Mouse (Mus musculus): Measurements from ENCODE around the gene Elmo1. TPM values are rescaled to one million over a fixed set of nuclear protein-coding genes. Genes with fewer than 3 reads are reported as not detected.

The Elmo1 gene
- polyA plus RNA-seq, 1 experiment from 2014 or later, result 13.8 TPM

DNA sequence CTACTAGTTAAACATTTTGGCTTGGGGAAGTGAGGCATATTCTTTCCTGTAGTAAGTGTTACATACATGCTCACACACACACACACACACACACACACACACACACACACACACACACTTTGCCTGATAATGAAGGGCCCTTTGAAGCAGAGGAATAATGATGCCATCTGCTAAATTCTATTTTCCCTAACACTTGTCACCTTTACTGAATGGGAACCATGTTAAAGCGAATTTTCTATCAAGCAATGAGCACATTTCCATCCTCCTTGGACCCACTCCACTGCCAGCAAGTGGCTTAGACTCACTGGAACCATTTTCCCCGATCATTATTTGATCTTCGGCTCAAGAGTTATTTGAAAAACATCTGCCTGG lies 8.2 kb downstream of the Elmo1 start:
- no peaks in the 10 kb centered on the region for H3K9me3 ChIP-seq (replicated peaks)
- no peak for DNase-seq (ENCODE audit: low spot score)
- no peaks in the 10 kb centered on the region for H3K36me3 ChIP-seq
- 0 out of 2 replicates have a peak, but pooled peaks cover 1% of the 10 kb centered on the region for H3K27me3 ChIP-seq (ENCODE audit: low read depth, poor library complexity, severe bottlenecking)
- 84% methylated on average over 3 of the region's 3 CpGs for WGBS
- no peak overlapping the region for H3K27ac ChIP-seq (replicated peaks)
- peaks cover 40% of the 10 kb centered on the region for H3K4me1 ChIP-seq
- no peak overlapping the region for H3K4me3 ChIP-seq

DNA sequence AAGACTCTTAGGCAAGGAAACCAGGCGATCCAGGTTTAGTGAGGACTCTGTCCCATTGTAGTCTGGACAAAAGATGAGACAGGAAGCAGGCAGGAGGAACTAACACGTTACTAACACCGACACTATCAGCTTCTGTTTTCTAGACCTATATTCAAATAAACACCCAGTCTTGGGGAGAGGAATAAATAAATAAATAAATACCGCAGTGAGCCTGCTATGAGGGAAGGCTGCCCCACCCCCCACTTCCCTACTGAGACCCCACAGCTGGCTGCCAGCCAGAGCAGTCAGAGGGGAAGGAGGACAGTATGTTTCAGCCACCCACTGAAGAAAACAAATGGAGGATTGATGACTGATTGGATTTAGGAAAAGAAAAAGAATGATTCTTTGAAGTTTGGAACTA lies 9.2 kb downstream of the Elmo1 start:
- Histone ChIP-seq H3K27ac (replicated peaks) (no peak overlapping the region), H3K4me3 (no peak overlapping the region), H3K36me3 (no peaks in the 10 kb centered on the region), H3K9me3 (replicated peaks) (no peaks in the 10 kb centered on the region), H3K27me3 (ENCODE audit: low read depth, poor library complexity, severe bottlenecking) (no peaks in the 10 kb centered on the region), H3K4me1 (peaks cover 42% of the 10 kb centered on the region)
- no peak for DNase-seq (ENCODE audit: low spot score)
- WGBS, result 9% methylated on average over 4 of the region's 4 CpGs

DNA sequence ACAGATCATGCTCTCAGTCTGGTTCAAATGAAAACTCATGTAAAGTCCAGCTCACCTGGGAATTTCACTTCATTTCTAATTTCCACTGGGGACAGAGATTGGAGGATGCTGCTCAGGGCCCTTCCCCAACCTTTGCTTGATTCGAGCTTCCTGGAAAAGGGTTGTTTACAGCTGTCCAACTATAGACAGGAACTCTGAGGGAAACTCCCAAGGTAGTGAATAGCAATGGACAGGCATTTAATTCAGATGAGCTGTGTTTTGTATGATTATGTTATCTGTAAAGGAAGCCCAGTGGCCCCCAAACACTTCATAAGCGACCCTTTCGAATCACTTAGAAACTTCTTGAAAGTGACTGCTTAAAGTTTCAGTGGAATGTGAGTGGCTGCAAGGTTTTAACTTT lies 10.0 kb downstream of the Elmo1 start:
- no peak for DNase-seq (ENCODE audit: low spot score)
- H3K4me3 ChIP-seq, result no peak overlapping the region
- no peaks in the 10 kb centered on the region for H3K36me3 ChIP-seq
- H3K9me3 ChIP-seq (replicated peaks), result no peaks in the 10 kb centered on the region
- H3K27ac ChIP-seq (replicated peaks), result no peak overlapping the region
- WGBS, result 72% methylated on average over 3 of the region's 3 CpGs
- H3K27me3 ChIP-seq (ENCODE audit: low read depth, poor library complexity, severe bottlenecking), result no peaks in the 10 kb centered on the region
- H3K4me1 ChIP-seq, result peaks cover 42% of the 10 kb centered on the region

DNA sequence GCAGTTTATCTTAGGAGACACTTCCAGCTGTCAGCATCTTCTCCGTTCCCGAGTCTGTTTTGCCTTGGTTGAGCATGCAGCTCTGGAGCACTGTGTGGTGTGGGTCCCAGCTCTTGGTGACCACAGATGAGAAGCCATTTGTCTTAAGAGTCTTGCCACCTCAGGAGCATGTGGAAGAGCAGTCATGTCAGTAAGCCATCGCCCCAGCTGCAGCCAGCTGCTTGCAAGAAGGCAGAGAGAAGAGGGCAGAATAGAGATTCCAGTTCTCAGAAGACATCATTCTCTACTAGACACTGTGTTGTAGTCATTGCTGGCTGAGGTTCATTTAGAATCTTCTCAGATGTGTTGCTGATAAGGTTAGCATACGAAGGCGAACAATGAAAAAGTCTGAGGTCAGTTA lies 11.3 kb downstream of the Elmo1 start:
- H3K4me1 ChIP-seq, result peaks cover 36% of the 10 kb centered on the region
- H3K27me3 ChIP-seq (ENCODE audit: low read depth, poor library complexity, severe bottlenecking), result no peaks in the 10 kb centered on the region
- no peaks in the 10 kb centered on the region for H3K36me3 ChIP-seq
- DNase-seq (ENCODE audit: low spot score), result no peak
- no peak overlapping the region for H3K27ac ChIP-seq (replicated peaks)
- H3K4me3 ChIP-seq, result no peak overlapping the region
- 87% methylated on average over 5 of the region's 5 CpGs for WGBS
- H3K9me3 ChIP-seq (replicated peaks), result no peaks in the 10 kb centered on the region

DNA sequence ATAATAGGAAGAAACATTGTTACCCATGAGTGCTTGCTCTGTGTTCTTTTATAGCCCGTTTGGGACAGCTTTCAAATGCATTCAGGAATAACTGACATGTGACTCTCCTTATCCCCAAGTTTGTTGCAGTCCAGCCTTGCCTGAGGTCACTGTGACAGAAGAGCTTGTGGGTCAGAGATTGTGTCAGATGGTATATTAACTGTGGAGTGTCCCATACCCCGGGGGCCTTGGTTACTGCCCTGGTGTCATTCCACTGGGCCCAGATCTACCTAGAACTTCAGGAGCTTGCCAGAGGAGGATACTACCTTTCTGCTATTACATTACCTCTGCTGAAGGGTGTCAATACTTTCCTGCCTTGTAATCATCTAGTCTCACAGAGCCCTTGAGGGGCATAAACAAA lies 14.4 kb downstream of the Elmo1 start:
- 79% methylated on average over 2 of the region's 2 CpGs for WGBS
- no peak overlapping the region for H3K27ac ChIP-seq (replicated peaks)
- H3K9me3 ChIP-seq (replicated peaks), result no peaks in the 10 kb centered on the region
- no peak for DNase-seq (ENCODE audit: low spot score)
- no peak overlapping the region for H3K4me3 ChIP-seq
- peaks cover 11% of the 10 kb centered on the region for H3K4me1 ChIP-seq
- H3K27me3 ChIP-seq (ENCODE audit: low read depth, poor library complexity, severe bottlenecking), result no peaks in the 10 kb centered on the region
- no peaks in the 10 kb centered on the region for H3K36me3 ChIP-seq

DNA sequence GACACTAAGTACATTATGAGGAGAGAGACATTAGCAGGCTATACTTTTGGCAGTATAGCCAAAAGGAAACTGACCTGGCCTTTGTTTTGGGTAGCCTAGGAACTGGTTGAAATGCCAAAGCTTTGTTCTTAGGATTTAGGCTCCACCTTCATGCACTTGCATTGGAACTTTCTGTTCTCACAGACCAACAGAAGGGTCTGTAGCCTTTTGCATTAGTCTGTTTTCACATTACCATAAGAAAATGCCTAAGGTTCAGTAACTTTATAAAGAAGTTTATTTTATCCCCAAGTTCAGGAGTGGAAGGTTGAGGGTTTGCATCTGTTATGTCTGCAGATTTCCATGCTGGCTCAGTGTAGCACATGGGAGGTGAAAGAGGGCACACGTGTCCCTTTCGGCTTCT lies 15.6 kb downstream of the Elmo1 start:
- H3K4me3 ChIP-seq, result no peak overlapping the region
- no peaks in the 10 kb centered on the region for H3K36me3 ChIP-seq
- DNase-seq (ENCODE audit: low spot score), result no peak
- H3K4me1 ChIP-seq, result peaks cover 13% of the 10 kb centered on the region
- H3K9me3 ChIP-seq (replicated peaks), result no peaks in the 10 kb centered on the region
- H3K27me3 ChIP-seq (ENCODE audit: low read depth, poor library complexity, severe bottlenecking), result no peaks in the 10 kb centered on the region
- 100% methylated on average over 2 of the region's 2 CpGs for WGBS
- H3K27ac ChIP-seq (replicated peaks), result no peak overlapping the region

DNA sequence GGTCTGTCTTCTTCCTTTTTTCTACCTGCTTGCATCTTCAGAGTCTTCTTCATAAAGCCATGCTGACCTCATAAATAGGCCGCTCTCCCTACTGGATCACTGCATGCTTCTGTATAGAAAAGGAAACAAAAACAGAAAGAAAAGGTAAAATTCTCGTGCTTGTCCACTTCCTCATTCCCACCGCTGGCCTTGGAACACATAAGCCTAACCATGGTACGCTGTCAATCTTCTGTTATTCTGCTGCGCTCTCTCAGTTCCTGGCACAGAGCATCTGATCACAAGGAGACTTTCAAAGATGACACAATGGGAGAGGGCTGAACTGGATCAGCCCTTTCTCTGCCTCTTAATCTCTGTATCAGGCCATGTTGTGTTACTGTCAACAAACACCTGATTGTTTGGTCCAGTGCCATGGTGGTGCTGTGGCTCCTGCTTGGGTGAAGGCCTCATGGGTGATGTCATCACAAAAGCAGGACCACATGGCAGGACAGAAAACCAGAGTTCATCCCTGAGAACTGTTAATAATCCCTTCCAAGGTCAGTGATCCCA lies 17.6 kb downstream of the Elmo1 start:
- WGBS, result 91% methylated on average over 5 of the region's 5 CpGs
- Histone ChIP-seq H3K27me3 (ENCODE audit: low read depth, poor library complexity, severe bottlenecking) (no peaks in the 10 kb centered on the region), H3K4me1 (peaks cover 27% of the 10 kb centered on the region)

DNA sequence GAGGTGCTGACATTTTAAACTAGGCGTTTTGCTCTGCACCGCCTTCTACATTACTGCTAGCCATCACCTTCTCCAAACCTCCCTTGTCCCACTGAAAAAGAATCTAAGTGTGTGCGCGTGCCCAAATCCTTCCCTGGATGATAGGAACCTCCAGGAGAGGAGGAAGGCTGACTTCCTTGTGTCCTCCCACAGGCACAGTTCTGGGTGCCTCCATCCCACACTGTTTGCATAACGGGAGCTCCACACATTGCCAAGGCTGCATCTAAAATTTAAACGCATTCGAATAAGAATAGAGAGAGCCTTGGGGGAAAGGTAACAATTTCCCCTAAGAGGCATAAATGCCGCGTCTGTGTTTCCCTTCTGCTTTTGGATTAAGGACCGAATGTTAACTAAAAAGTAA lies 18.6 kb downstream of the Elmo1 start:
- H3K4me1 ChIP-seq, result peaks cover 30% of the 10 kb centered on the region
- WGBS, result 56% methylated on average over 10 of the region's 10 CpGs
- H3K27me3 ChIP-seq (ENCODE audit: low read depth, poor library complexity, severe bottlenecking), result no peaks in the 10 kb centered on the region

More for the DNA sequence above, 17.6 kb downstream of the Elmo1 start:
- Histone ChIP-seq H3K4me3 (no peak overlapping the region), H3K9me3 (replicated peaks) (no peaks in the 10 kb centered on the region), H3K36me3 (no peaks in the 10 kb centered on the region), H3K27ac (replicated peaks) (no peak overlapping the region)
- DNase-seq (ENCODE audit: low spot score), result no peak

DNA sequence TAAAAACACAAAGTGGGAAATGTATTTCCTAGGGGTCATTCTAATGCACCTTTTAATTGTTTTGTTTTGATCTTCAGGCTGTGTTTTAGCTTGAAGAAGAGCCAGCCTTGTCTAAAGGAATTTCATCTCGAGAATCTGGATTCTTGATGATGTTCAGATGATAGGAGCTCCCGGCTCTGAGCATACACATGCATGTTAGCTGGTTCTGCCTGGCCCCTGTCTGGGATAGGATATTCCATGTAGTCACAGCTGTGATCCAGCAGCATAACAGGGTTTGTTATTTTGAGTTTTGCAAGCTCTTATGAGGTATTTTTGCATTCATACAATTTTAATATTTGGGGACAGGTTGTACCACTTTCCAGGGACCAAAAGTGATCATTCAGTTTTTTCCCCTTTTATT lies 19.1 kb downstream of the Elmo1 start:
- 68% methylated on average over 2 of the region's 2 CpGs for WGBS
- Histone ChIP-seq H3K27me3 (ENCODE audit: low read depth, poor library complexity, severe bottlenecking) (no peaks in the 10 kb centered on the region), H3K4me3 (no peak overlapping the region), H3K36me3 (no peaks in the 10 kb centered on the region), H3K4me1 (peaks cover 25% of the 10 kb centered on the region), H3K27ac (replicated peaks) (no peak overlapping the region), H3K9me3 (replicated peaks) (no peaks in the 10 kb centered on the region)
- no peak for DNase-seq (ENCODE audit: low spot score)

More for the DNA sequence above, 18.6 kb downstream of the Elmo1 start:
- Histone ChIP-seq H3K4me3 (no peak overlapping the region), H3K36me3 (no peaks in the 10 kb centered on the region), H3K9me3 (replicated peaks) (no peaks in the 10 kb centered on the region), H3K27ac (replicated peaks) (no peak overlapping the region)
- no peak for DNase-seq (ENCODE audit: low spot score)

DNA sequence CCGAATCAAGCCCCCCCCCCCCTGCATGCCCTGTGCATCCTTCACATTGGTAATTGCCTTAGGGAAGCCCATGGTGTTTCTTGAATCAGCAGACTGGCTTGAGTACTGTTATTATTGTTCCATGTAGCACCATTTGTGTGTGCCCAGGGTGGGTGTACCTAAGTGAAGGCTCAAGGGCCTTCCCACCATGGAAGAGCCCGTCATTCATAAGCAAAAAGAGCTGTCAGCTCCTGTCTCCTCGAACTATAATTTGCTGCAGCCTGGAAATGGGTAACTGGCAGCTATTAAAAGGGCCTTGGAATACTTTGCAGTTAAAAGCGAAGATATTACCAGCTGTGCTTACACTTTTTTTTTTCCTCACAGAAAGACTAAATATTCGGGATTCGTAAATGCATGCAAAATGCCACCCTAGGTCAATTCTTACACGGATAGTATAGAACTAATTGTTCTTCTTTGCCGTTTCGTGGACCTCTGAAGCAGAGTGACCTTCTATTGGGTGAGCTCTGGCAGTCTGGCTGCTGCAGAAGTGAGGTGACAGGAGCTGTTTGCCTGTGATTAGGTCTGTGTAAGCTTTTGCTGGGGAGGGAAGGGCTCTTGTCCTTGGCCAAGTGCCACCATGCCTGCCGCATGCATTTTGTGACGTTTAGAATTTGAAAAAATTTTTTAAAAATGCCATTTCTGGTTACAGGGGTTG lies 19.7 kb downstream of the Elmo1 start:
- no peaks in the 10 kb centered on the region for H3K36me3 ChIP-seq
- H3K9me3 ChIP-seq (replicated peaks), result no peaks in the 10 kb centered on the region
- no peak overlapping the region for H3K27ac ChIP-seq (replicated peaks)
- H3K27me3 ChIP-seq (ENCODE audit: low read depth, poor library complexity, severe bottlenecking), result no peaks in the 10 kb centered on the region
- no peak for DNase-seq (ENCODE audit: low spot score)
- 83% methylated on average over 11 of the region's 11 CpGs for WGBS
- peaks cover 30% of the 10 kb centered on the region for H3K4me1 ChIP-seq
- H3K4me3 ChIP-seq, result no peak overlapping the region

DNA sequence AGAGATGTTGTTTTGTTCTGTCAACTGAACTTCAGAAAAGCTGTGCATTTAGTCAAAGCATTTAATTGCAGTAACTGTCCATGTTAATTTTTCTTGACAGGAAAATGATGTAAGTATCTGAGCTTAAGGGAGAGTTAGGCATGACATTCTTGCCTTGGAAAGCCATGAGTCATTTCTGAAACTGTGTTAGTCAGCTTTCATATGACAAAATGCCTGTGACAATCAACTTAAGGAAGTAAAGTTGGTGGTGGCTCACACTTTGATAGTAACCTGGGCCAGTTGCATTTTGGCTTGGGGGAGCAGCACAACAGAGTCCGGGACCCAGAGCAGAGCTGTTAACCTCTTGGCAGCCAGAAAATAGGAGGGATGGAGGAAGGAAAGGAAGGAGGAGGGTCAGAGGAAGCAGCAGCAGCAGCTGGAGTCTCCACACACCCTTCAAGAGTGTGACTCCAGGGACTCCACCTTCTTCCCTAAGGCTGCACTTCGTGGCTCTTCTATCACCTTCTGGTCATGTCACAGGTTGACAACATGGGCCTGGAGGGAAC lies 20.9 kb downstream of the Elmo1 start:
- Histone ChIP-seq H3K27me3 (ENCODE audit: low read depth, poor library complexity, severe bottlenecking) (no peaks in the 10 kb centered on the region), H3K4me1 (peaks cover 42% of the 10 kb centered on the region), H3K27ac (replicated peaks) (no peak overlapping the region), H3K36me3 (no peaks in the 10 kb centered on the region), H3K9me3 (replicated peaks) (no peaks in the 10 kb centered on the region), H3K4me3 (no peak overlapping the region)
- no peak for DNase-seq (ENCODE audit: low spot score)
- 71% methylated on average over 2 of the region's 2 CpGs for WGBS

DNA sequence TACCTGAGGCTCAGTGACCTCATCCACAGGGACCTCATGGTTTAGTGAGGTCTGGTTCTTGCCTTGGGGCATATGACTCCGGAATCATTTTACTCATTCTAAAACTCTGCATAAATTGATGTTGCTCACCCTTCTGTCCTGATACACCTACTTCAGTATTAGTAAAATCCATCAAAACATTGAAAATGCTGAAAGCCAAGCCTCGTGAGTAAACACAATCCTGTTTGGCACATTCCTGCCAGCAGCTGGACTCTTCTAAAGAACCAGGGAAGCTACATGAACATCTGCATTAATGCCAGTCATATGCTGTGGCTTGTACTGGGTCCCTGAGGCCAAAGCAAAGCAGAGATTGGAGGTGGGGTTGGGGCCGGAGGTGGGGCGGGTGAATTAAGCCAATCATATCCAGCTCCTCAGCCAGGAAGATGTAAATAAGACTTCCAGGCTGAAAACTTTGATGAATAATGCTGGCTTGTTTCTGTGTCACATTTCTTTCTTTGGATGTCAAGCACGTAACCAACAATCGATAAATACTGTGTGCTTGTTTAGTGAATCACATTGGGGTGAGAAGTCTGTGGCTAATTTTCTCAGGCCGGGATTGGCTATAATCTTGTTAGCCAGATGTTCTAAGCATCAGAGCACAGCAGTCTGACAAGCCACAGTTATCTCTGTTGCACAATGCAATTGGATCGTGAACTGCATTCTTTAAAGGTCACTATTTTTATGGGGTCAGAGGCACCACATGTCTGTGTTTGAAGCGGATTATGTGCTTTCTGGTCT lies 24.9 kb downstream of the Elmo1 start:
- no peak overlapping the region for H3K4me3 ChIP-seq
- no peaks in the 10 kb centered on the region for H3K27me3 ChIP-seq (ENCODE audit: low read depth, poor library complexity, severe bottlenecking)
- 50% methylated on average over 9 of the region's 9 CpGs for WGBS
- no peaks in the 10 kb centered on the region for H3K9me3 ChIP-seq (replicated peaks)
- H3K36me3 ChIP-seq, result no peaks in the 10 kb centered on the region
- no peak overlapping the region for H3K27ac ChIP-seq (replicated peaks)
- no peak for DNase-seq (ENCODE audit: low spot score)
- peaks cover 44% of the 10 kb centered on the region for H3K4me1 ChIP-seq

DNA sequence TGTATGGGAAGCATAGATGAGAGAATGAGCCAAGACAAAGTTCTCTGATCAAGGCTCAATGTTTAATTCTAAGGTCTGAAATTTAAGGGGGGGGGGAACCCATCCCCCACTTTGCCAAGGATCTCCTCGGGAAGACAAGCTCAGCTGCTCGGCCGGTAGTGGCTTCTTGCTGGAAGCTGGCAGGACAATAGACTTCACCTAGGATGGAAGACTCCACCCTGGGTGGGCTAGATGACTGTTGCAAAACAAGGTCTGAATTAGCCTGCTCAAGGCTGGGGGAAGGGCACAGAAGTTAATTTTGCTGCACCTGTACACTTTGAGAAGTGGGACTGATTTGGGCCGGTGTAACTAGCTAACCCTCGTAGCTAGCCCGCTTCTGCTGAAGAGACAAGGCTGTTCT lies 25.6 kb downstream of the Elmo1 start:
- H3K36me3 ChIP-seq, result no peaks in the 10 kb centered on the region
- no peak overlapping the region for H3K27ac ChIP-seq (replicated peaks)
- DNase-seq (ENCODE audit: low spot score), result no peak
- H3K27me3 ChIP-seq (ENCODE audit: low read depth, poor library complexity, severe bottlenecking), result no peaks in the 10 kb centered on the region
- H3K9me3 ChIP-seq (replicated peaks), result no peaks in the 10 kb centered on the region
- 55% methylated on average over 6 of the region's 6 CpGs for WGBS
- no peak overlapping the region for H3K4me3 ChIP-seq
- peaks cover 42% of the 10 kb centered on the region for H3K4me1 ChIP-seq
